Comparison of ENCODE assay signal across 8 mouse cellular contexts in genomic region chr11:5837251-5838246, GRCm38 (mm10). TPM values are rescaled to one million over a fixed set of nuclear protein-coding genes. Genes with fewer than 3 reads are reported as not detected.
DNase-seq lines count a peak whose midpoint lies in the region; ATAC-seq and TF ChIP-seq lines count a peak whose summit lies in the region.

TSS of gene Polm (minus strand) at chr11:5838016.

- peak; percentile 95 for DNase-seq in heart, postnatal 10 days
- peak; percentile 93 for DNase-seq in large intestine, adult 2 months (ENCODE audit: low read depth, low spot score)
- peak; percentile 94 for DNase-seq in liver, postnatal 0 days
- peak; percentile 97 for DNase-seq in testis, postnatal 10 days (ENCODE audit: low spot score)

- peaks cover 3% of the 10 kb centered on the region; the same call in 1 of the 2 replicates for H3K36me3 ChIP-seq in ES-Bruce4 (ENCODE audit: control insufficient read depth, insufficient read depth, low read length, poor library complexity, severe bottlenecking)
- H3K36me3 ChIP-seq in forebrain, embryonic 13.5 days (ENCODE audit: poor library complexity, severe bottlenecking), result peaks cover 8% of the 10 kb centered on the region; the same call in 1 of the 2 replicates
- H3K36me3 ChIP-seq in liver, postnatal 0 days (replicated peaks; ENCODE audit: insufficient read depth, low read length), result peaks cover 6% of the 10 kb centered on the region; the same call in 1 of the 2 replicates
- H3K36me3 ChIP-seq in neural tube, embryonic 14.5 days (ENCODE audit: control insufficient read depth, insufficient read depth, low read length), result no peaks in the 10 kb centered on the region

- under 1% methylated on average over 63 of the region's 63 CpGs for WGBS in forebrain, embryonic 13.5 days
- WGBS in large intestine, adult 2 months, result under 1% methylated on average over 63 of the region's 63 CpGs
- WGBS in liver, postnatal 0 days (ENCODE audit: insufficient replicate concordance), result 2% methylated on average over 63 of the region's 63 CpGs
- under 1% methylated on average over 63 of the region's 63 CpGs for WGBS in neural tube, embryonic 14.5 days

- peak within 1 kb of the TSS; percentile 91 for H3K4me2 ChIP-seq in forebrain, embryonic 13.5 days
- peak within 1 kb of the TSS; percentile 94 for H3K4me2 ChIP-seq in liver, postnatal 0 days (ENCODE audit: low read depth, low read length)
- peak within 1 kb of the TSS; percentile 87 for H3K4me2 ChIP-seq in neural tube, embryonic 14.5 days (ENCODE audit: low read depth, low read length)

- ATAC-seq in cerebellum, adult (ENCODE audit: insufficient number of reproducible peaks, low FRiP score, low TSS enrichment), result peak; percentile 91
- peak; percentile 98 for ATAC-seq in forebrain, embryonic 13.5 days
- ATAC-seq in liver, postnatal 0 days, result peak; percentile 94
- peak; percentile 96 for ATAC-seq in neural tube, embryonic 14.5 days (ENCODE audit: low read depth)

- peak; percentile 48 for TF ChIP-seq POLR2A in ES-Bruce4 (IDR thresholded peaks at IDR 0.05; ENCODE audit: insufficient read depth, low read length)

- intact Hi-C loops in heart, postnatal 10 days (cut with DNase I), result loop anchor here (1.0 kb wide), 2 partner anchors 41 to 49 kb away; partner anchors contain the start of genes Dbnl and Pold2

- H3K27me3 ChIP-seq in ES-Bruce4 (ENCODE audit: control insufficient read depth, insufficient read depth, low read length, poor library complexity, severe bottlenecking), result no peaks in the 10 kb centered on the region
- no peaks in the 10 kb centered on the region for H3K27me3 ChIP-seq in forebrain, embryonic 13.5 days
- no peaks in the 10 kb centered on the region for H3K27me3 ChIP-seq in liver, postnatal 0 days (ENCODE audit: insufficient read depth, low read length)
- no peaks in the 10 kb centered on the region for H3K27me3 ChIP-seq in neural tube, embryonic 14.5 days (ENCODE audit: control insufficient read depth, insufficient read depth, low read length)

- TF ChIP-seq CTCF in ES-Bruce4 (IDR thresholded peaks at IDR 0.05; ENCODE audit: low read depth, low read length), result peak; percentile 43
- peak; percentile 79 for TF ChIP-seq CTCF in liver, postnatal 0 days (IDR thresholded peaks at IDR 0.05; ENCODE audit: low read depth)

- H3K4me3 ChIP-seq in ES-Bruce4 (ENCODE audit: low read depth, low read length), result peak within 1 kb of the TSS; percentile 68
- peak within 1 kb of the TSS; percentile 69 for H3K4me3 ChIP-seq in forebrain, embryonic 13.5 days
- H3K4me3 ChIP-seq in liver, postnatal 0 days (ENCODE audit: low read depth, low read length), result peak within 1 kb of the TSS; percentile 70
- peak within 1 kb of the TSS; percentile 64 for H3K4me3 ChIP-seq in neural tube, embryonic 14.5 days (ENCODE audit: low read depth, low read length)

- peak within 1 kb of the TSS; percentile 10; the same call in 1 of the 2 replicates for H3K27ac ChIP-seq in ES-Bruce4 (ENCODE audit: insufficient read depth, low read length)
- peak within 1 kb of the TSS; percentile 74 for H3K27ac ChIP-seq in forebrain, embryonic 13.5 days
- H3K27ac ChIP-seq in liver, postnatal 0 days (ENCODE audit: low read depth), result peak within 1 kb of the TSS; percentile 84
- H3K27ac ChIP-seq in neural tube, embryonic 14.5 days (ENCODE audit: low read depth, low read length), result peak within 1 kb of the TSS; percentile 66

- peaks cover 19% of the 10 kb centered on the region for H3K9me3 ChIP-seq in ES-Bruce4 (replicated peaks; ENCODE audit: control insufficient read depth, insufficient read depth, low read length, poor library complexity, severe bottlenecking)
- H3K9me3 ChIP-seq in forebrain, embryonic 13.5 days (replicated peaks), result no peaks in the 10 kb centered on the region
- H3K9me3 ChIP-seq in liver, postnatal 0 days (ENCODE audit: low read length), result no peaks in the 10 kb centered on the region
- H3K9me3 ChIP-seq in neural tube, embryonic 14.5 days (ENCODE audit: control insufficient read depth, low read length), result no peaks in the 10 kb centered on the region

- peak within 1 kb of the TSS; percentile 82 for H3K9ac ChIP-seq in ES-Bruce4 (ENCODE audit: low read depth, poor library complexity, severe bottlenecking)
- peak within 1 kb of the TSS; percentile 85 for H3K9ac ChIP-seq in forebrain, embryonic 13.5 days
- peak within 1 kb of the TSS; percentile 78 for H3K9ac ChIP-seq in liver, postnatal 0 days (replicated peaks)
- peak within 1 kb of the TSS; percentile 67 for H3K9ac ChIP-seq in neural tube, embryonic 14.5 days (replicated peaks; ENCODE audit: low read depth, low read length)

- H3K4me1 ChIP-seq in ES-Bruce4 (ENCODE audit: control insufficient read depth, insufficient read depth, low read length), result no peaks in the 10 kb centered on the region
- H3K4me1 ChIP-seq in forebrain, embryonic 13.5 days, result peaks cover 13% of the 10 kb centered on the region
- peaks cover 14% of the 10 kb centered on the region; the same call in 1 of the 2 replicates for H3K4me1 ChIP-seq in liver, postnatal 0 days (ENCODE audit: insufficient read depth)
- H3K4me1 ChIP-seq in neural tube, embryonic 14.5 days (ENCODE audit: control insufficient read depth, insufficient read depth, low read length), result no peaks in the 10 kb centered on the region

- no peak for TF ChIP-seq EP300 in ES-Bruce4 (IDR thresholded peaks at IDR 0.05; ENCODE audit: insufficient read depth, low read depth, low read length)
- peak; percentile 33; the same call in 1 of the 2 replicates for TF ChIP-seq EP300 in liver, postnatal 0 days (IDR thresholded peaks at IDR 0.05; ENCODE audit: low read depth)

RNA-seq across cellular contexts. Expression of gene Polm, which starts in this region (rescaled TPM):
- polyA plus RNA-seq in ES-Bruce4 (2011; ENCODE audit: insufficient read depth, insufficient read length, low read depth, missing spikeins), result 9.3 and 9.9 TPM in 2 replicates
- polyA plus RNA-seq in forebrain, embryonic 13.5 days (2015; fragmentation: Nextera tagmentation; extraction: Ambion mirVana), result 7.6 and 7.8 TPM in 2 replicates
- 1 to 10 TPM; 5.0 to 6.7 TPM for total RNA-seq in heart, postnatal 10 days (2021)
- 30.8 and 41.7 TPM in 2 replicates for polyA plus RNA-seq in large intestine, adult 2 months (2012; rRNA removed)
- polyA plus RNA-seq in liver, postnatal 0 days (2015; fragmentation: Nextera tagmentation; extraction: Ambion mirVana), result 2.1 and 2.3 TPM in 2 replicates
- 5.1 and 5.2 TPM in 2 replicates for polyA plus RNA-seq in neural tube, embryonic 14.5 days (2014; fragmentation: Nextera tagmentation; extraction: Ambion mirVana)

Comparison
In these comparisons a context has a peak if more than half of its experiments do, and no peak if none do; other contexts are left out.
1. Peak in every context shown above with its lines: DNase-seq, ATAC-seq, H3K4me3 ChIP-seq and H3K27ac ChIP-seq.
2. H3K27ac ChIP-seq: peak in every context shown above with its lines; median percentile 84 in liver, postnatal 0 days; 74 in forebrain, embryonic 13.5 days; 66 in neural tube, embryonic 14.5 days; 10 in ES-Bruce4.